Comparison of ENCODE assay signal across 8 mouse cellular contexts in the genomic region with DNA sequence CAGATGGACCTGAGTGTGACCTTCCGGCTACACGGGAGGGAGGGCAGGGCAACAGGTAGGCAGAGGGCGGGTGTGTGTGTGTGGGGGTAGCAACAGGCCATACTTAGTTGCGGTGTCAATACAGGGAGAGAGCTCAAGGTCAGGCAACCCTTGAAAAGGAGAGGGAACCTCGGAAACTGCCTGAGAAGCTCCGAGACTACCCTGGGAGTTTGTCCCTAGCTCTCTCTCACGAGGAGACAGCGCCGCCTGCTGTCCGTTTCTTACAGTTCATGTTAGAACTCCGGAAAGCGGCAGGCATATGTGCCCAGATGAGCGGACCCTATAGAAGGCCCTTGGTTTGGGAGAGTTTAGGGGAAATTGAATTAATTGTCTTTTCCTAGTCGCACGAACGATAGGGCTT. TPM values are rescaled to one million over a fixed set of nuclear protein-coding genes. Genes with fewer than 3 reads are reported as not detected.
DNase-seq lines count a peak whose midpoint lies in the region; ATAC-seq and TF ChIP-seq lines count a peak whose summit lies in the region.

No protein-coding gene starts in this region.

- H3K4me2 ChIP-seq in heart, embryonic 16.5 days (ENCODE audit: low read depth, low read length), result peak overlapping the region; percentile 27; the same call in 1 of the 2 replicates
- H3K4me2 ChIP-seq in liver, embryonic 13.5 days, result no peak overlapping the region
- no peak overlapping the region for H3K4me2 ChIP-seq in neural tube, embryonic 13.5 days

- TF ChIP-seq CTCF in brain, embryonic 14.5 days (IDR thresholded peaks at IDR 0.05; ENCODE audit: borderline replicate concordance, extremely low read depth, insufficient read depth, insufficient read length), result peak; percentile 95

- DNase-seq in CD4-positive helper T cell, adult 2 months (ENCODE audit: low read depth, low spot score), result peak; percentile 58
- DNase-seq in brain, embryonic 14.5 days (ENCODE audit: low read depth), result peak; percentile 87
- peak; percentile 87 for DNase-seq in forebrain, embryonic 10.5 days (ENCODE audit: extremely low spot score, low spot score)
- peak; percentile 78 to 91 for DNase-seq in kidney, postnatal 25 days
- DNase-seq in liver, embryonic 13.5 days, result peak; percentile 40
- DNase-seq in telencephalon, adult 2 months (ENCODE audit: low read depth, low spot score), result peak; percentile 42

- H3K9me3 ChIP-seq in forebrain, embryonic 10.5 days, result no peaks in the 10 kb centered on the region
- no peaks in the 10 kb centered on the region for H3K9me3 ChIP-seq in heart, embryonic 16.5 days (replicated peaks; ENCODE audit: control insufficient read depth, low read length)
- H3K9me3 ChIP-seq in liver, embryonic 13.5 days (replicated peaks), result no peaks in the 10 kb centered on the region
- no peaks in the 10 kb centered on the region for H3K9me3 ChIP-seq in neural tube, embryonic 13.5 days

- H3K4me1 ChIP-seq in forebrain, embryonic 10.5 days, result peaks cover 32% of the 10 kb centered on the region
- H3K4me1 ChIP-seq in heart, embryonic 16.5 days (ENCODE audit: control insufficient read depth, insufficient read depth, low read length), result no peaks in the 10 kb centered on the region
- H3K4me1 ChIP-seq in liver, embryonic 13.5 days (replicated peaks), result no peaks in the 10 kb centered on the region; the same call in 1 of the 2 replicates
- no peaks in the 10 kb centered on the region for H3K4me1 ChIP-seq in neural tube, embryonic 13.5 days (replicated peaks)

- H3K9ac ChIP-seq in heart, embryonic 16.5 days (ENCODE audit: low read length), result no peak overlapping the region
- H3K9ac ChIP-seq in liver, embryonic 13.5 days, result no peak overlapping the region
- no peak overlapping the region for H3K9ac ChIP-seq in neural tube, embryonic 13.5 days

- H3K27me3 ChIP-seq in forebrain, embryonic 10.5 days (ENCODE audit: poor library complexity, severe bottlenecking), result peaks cover 68% of the 10 kb centered on the region
- H3K27me3 ChIP-seq in heart, embryonic 16.5 days (ENCODE audit: control insufficient read depth, insufficient read depth, low read length), result peaks cover 54% of the 10 kb centered on the region
- H3K27me3 ChIP-seq in liver, embryonic 13.5 days, result peaks cover 64% of the 10 kb centered on the region
- H3K27me3 ChIP-seq in neural tube, embryonic 13.5 days, result peaks cover 70% of the 10 kb centered on the region

- peaks cover 16% of the 10 kb centered on the region for H3K36me3 ChIP-seq in forebrain, embryonic 10.5 days (replicated peaks)
- H3K36me3 ChIP-seq in heart, embryonic 16.5 days (ENCODE audit: control insufficient read depth, insufficient read depth), result peaks cover 7% of the 10 kb centered on the region
- H3K36me3 ChIP-seq in liver, embryonic 13.5 days, result peaks cover 7% of the 10 kb centered on the region
- H3K36me3 ChIP-seq in neural tube, embryonic 13.5 days, result peaks cover 15% of the 10 kb centered on the region

- H3K4me3 ChIP-seq in forebrain, embryonic 10.5 days, result no peak overlapping the region
- no peak overlapping the region for H3K4me3 ChIP-seq in heart, embryonic 16.5 days (ENCODE audit: low read length)
- H3K4me3 ChIP-seq in liver, embryonic 13.5 days (replicated peaks), result no peak overlapping the region
- no peak overlapping the region for H3K4me3 ChIP-seq in neural tube, embryonic 13.5 days

- peak; percentile 52 for ATAC-seq in heart, embryonic 16.5 days (replicated peaks; ENCODE audit: extremely low read depth, insufficient read depth, low FRiP score)
- ATAC-seq in liver, embryonic 13.5 days (ENCODE audit: low read depth), result no peak
- peak; percentile 48 for ATAC-seq in neural tube, embryonic 13.5 days (ENCODE audit: low read depth)

- WGBS in forebrain, embryonic 10.5 days, result 5% methylated on average over 16 of the region's 16 CpGs
- WGBS in heart, embryonic 16.5 days, result 3% methylated on average over 16 of the region's 16 CpGs
- WGBS in liver, embryonic 13.5 days (ENCODE audit: insufficient replicate concordance), result 3% methylated on average over 16 of the region's 16 CpGs
- whole genome bisulfite sequencing in neural tube, embryonic 13.5 days, result 3% methylated on average over 16 of the region's 16 CpGs

- H3K27ac ChIP-seq in forebrain, embryonic 10.5 days, result no peak overlapping the region
- H3K27ac ChIP-seq in heart, embryonic 16.5 days (ENCODE audit: low read length), result no peak overlapping the region
- H3K27ac ChIP-seq in liver, embryonic 13.5 days, result no peak overlapping the region
- no peak overlapping the region for H3K27ac ChIP-seq in neural tube, embryonic 13.5 days (replicated peaks)

- TF ChIP-seq POLR2A in brain, embryonic 14.5 days (IDR thresholded peaks at IDR 0.05; ENCODE audit: borderline replicate concordance, extremely low read depth, insufficient read depth, insufficient read length, poor library complexity, severe bottlenecking), result no peak

RNA-seq across cellular contexts. Expression of a gene that starts 8.4 kb away (rescaled TPM):
- 1.2 and 1.3 TPM in 2 replicates for polyA plus RNA-seq in brain, embryonic 14.5 days (2012; rRNA removed)
- polyA plus RNA-seq in forebrain, embryonic 10.5 days (2016; fragmentation: Nextera tagmentation; extraction: Ambion mirVana), result 2.5 and 2.9 TPM in 2 replicates
- 1.9 and 8.9 TPM in 2 replicates for polyA plus RNA-seq in heart, embryonic 16.5 days (2015; fragmentation: Nextera tagmentation; extraction: Ambion mirVana)
- polyA plus RNA-seq in liver, embryonic 13.5 days (2015; fragmentation: Nextera tagmentation; extraction: Ambion mirVana), result 5.6 and 5.9 TPM in 2 replicates
- 1.2 and 2.1 TPM in 2 replicates for polyA plus RNA-seq in neural tube, embryonic 13.5 days (2015; fragmentation: Nextera tagmentation; extraction: Ambion mirVana)

RNA-seq across cellular contexts. Expression of a gene that starts 15.6 kb away (rescaled TPM):
- polyA plus RNA-seq in brain, embryonic 14.5 days (2012; rRNA removed), result 81.0 and 120 TPM in 2 replicates
- polyA plus RNA-seq in forebrain, embryonic 10.5 days (2016; fragmentation: Nextera tagmentation; extraction: Ambion mirVana), result 69.1 and 69.5 TPM in 2 replicates
- 32.1 and 32.3 TPM in 2 replicates for polyA plus RNA-seq in heart, embryonic 16.5 days (2015; fragmentation: Nextera tagmentation; extraction: Ambion mirVana)
- 25.6 and 26.9 TPM in 2 replicates for polyA plus RNA-seq in liver, embryonic 13.5 days (2015; fragmentation: Nextera tagmentation; extraction: Ambion mirVana)
- polyA plus RNA-seq in neural tube, embryonic 13.5 days (2015; fragmentation: Nextera tagmentation; extraction: Ambion mirVana), result 50.6 and 53.8 TPM in 2 replicates

RNA-seq across cellular contexts. Expression of a gene that starts 23.3 kb away (rescaled TPM):
- polyA plus RNA-seq in brain, embryonic 14.5 days (2012; rRNA removed), result 1.4 and 3.5 TPM in 2 replicates
- polyA plus RNA-seq in forebrain, embryonic 10.5 days (2016; fragmentation: Nextera tagmentation; extraction: Ambion mirVana), result 4.6 and 6.1 TPM in 2 replicates
- polyA plus RNA-seq in heart, embryonic 16.5 days (2015; fragmentation: Nextera tagmentation; extraction: Ambion mirVana), result 3.5 and 4.4 TPM in 2 replicates
- 0.14 and 0.22 TPM in 2 replicates for polyA plus RNA-seq in liver, embryonic 13.5 days (2015; fragmentation: Nextera tagmentation; extraction: Ambion mirVana)
- 6.5 and 7.6 TPM in 2 replicates for polyA plus RNA-seq in neural tube, embryonic 13.5 days (2015; fragmentation: Nextera tagmentation; extraction: Ambion mirVana)

RNA-seq across cellular contexts. Expression of a gene that starts 35.1 kb away (rescaled TPM):
- polyA plus RNA-seq in brain, embryonic 14.5 days (2012; rRNA removed), result 0.20 and 0.37 TPM in 2 replicates
- polyA plus RNA-seq in forebrain, embryonic 10.5 days (2016; fragmentation: Nextera tagmentation; extraction: Ambion mirVana), result 0.76 and 0.79 TPM in 2 replicates
- polyA plus RNA-seq in heart, embryonic 16.5 days (2015; fragmentation: Nextera tagmentation; extraction: Ambion mirVana), result 0.49 and 0.62 TPM in 2 replicates
- 0.13 and 0.14 TPM in 2 replicates for polyA plus RNA-seq in liver, embryonic 13.5 days (2015; fragmentation: Nextera tagmentation; extraction: Ambion mirVana)
- 0.70 and 0.84 TPM in 2 replicates for polyA plus RNA-seq in neural tube, embryonic 13.5 days (2015; fragmentation: Nextera tagmentation; extraction: Ambion mirVana)
